Mouse (Mus musculus) heart, postnatal 10 days (tissue): ENCODE results near the gene Pet100. TPM values are rescaled to one million over a fixed set of nuclear protein-coding genes. Genes with fewer than 3 reads are reported as not detected.

Experiments
- DNase-seq, 2 experiments: peaks; one replicate each; pipeline ENCODE4 v3.0.0; 2021
- intact Hi-C: fragments of 180-260 bp; cut with DNase I; formaldehyde crosslinking; loops from one replicate; pipeline ENCODE4 v1.15.1; 2025
- total RNA-seq, 2 experiments: library from RNA; stranded (reverse); gene quantifications; 2 replicates each; pipeline ENCODE4 v1.2.3; 2021

Pet100 gene
- total RNA-seq, 2 experiments from 2014 or later, result 69.8 to 76.2 TPM

DNA sequence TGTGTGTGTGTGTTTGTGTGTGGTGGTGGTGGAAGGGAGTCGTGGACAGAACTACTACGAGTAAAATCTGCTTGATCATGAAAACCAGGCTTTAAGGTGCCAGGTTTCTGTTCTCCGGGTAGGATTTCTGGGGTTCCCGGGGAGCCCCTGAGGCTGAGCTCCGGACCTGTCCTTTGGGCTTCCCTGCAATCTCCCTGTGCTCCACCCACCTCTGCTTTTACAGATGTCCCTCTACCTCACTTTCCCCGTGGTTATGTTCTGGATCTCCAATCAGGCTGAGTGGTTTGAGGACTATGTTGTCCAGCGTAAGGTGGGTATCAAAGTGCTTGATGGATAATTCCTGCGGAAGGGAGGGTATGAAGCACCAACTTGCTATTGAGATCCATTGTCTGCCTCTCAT, 771 bp downstream of the Pet100 start:
- no peak for DNase-seq
- intact Hi-C loops, result loop anchor here (10.0 kb wide), 1 partner anchor 633 kb away; the partner anchor contains the start of genes Ctxn1 and Snapc2

DNA sequence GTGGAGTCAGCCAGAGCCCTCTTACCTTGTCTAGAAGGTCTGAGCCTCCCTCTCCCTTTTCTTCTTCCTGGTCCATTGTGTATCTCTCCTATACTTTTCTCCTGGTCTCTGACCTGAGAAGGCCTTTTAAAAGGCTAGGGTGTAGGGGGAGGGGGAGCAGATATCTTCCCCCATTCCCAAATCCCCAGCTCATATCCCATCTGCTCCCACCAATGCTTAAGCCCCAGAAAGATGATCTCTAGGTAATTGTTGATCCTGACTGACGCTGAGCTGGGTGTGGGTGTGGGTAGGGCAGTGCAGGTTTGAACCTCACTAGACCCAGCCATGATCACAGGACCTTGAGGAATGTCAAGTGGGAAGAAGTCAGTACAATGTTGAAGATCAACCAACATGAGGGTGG, 4.1 kb downstream of the Pet100 start, which contains the start of gene Pcp2:
Gene Pcp2 (minus strand): TSS at position 101 of the 400 bp plus-strand sequence.
- intact Hi-C loops, result loop anchor here (10.0 kb wide), 1 partner anchor 629 kb away; the partner anchor contains the start of genes Ctxn1 and Snapc2
- no peak for DNase-seq

- intact Hi-C loops, result loop anchor here (10.0 kb wide), 1 partner anchor 628 kb away; the partner anchor contains the start of genes Ctxn1 and Snapc2
- no peak for DNase-seq
Measured at GRCm38 (mm10) chr8:3626971-3627370, 5.6 kb downstream of the Pet100 start.

GRCm38 (mm10) chr8:3628014-3628413, 6.7 kb downstream of the Pet100 start:
- intact Hi-C loops, result loop anchor here (2.0 to 10.0 kb wide), 2 partner anchors 45 to 627 kb away; partner anchors contain the start of genes Ctxn1, Fcor and Snapc2
- DNase-seq, result peak; percentile 24 to 36

DNA sequence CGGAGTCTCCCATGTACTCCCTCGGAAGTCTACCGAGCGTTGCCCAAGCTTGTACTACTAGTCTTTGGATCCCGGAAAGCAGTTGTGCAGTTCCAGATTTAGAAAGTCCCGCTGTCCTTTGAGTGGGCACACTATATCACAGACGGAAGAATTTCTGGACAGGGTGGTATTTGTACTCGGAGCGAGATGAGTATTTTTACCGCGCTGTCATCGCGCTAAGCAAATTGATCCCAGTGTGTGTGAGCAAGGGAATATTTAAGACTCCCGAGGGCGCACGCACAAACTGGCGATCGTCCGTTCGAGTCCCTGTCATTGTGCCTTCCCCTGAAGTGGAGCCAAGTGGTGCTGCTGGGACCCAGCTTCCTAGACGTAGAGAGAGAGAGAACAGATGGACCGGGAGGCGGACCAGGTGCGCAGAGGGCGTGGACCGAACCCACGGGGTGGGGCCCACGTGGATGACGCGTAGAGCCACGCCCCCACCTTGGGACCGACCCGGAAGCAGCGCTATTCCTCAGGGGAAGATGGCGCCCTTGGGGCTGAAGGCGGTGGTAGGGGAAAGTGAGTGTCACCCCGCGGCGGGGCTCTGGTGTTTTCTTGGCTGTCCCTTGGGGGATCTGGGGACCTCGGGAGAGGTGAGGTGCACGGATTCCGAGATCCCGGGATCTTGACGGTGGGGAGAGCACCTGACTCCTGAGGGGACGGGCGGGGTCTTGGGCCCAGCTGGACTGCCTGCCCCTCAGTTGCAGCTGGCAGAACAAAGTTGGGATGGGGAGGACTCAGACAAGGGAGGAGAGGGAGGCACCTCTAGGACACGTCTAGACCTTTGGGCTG, 9.5 kb downstream of the Pet100 start, which contains the start of gene Stxbp2:
Gene Stxbp2 (plus strand): TSS at position 309 of the 831 bp plus-strand sequence.
- DNase-seq, result peak; percentile 44 to 60
- intact Hi-C loops, result no loop called here

DNA sequence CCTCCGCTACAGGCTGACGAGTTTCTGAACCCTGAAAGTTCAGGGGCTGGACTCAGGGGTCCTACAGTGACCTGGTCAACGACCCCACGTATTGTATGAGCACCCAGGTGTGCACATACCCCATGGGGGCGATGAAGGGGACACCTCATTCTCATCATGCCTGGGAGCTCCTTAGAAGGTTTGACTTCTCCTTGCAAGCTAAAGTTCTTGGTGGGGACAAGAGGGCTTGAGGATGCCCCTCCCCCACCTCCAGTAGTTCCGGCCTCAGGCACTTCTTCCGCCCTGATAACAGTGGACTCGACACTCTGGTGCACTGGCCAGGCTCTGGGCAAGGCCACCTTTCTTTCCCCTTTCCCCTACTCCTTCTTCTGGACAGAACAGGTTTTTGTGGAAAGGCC, 10.1 kb downstream of the Pet100 start:
- intact Hi-C loops, result no loop called here
- DNase-seq, result no peak

GRCm38 (mm10) chr8:3645804-3646203, 24.5 kb downstream of the Pet100 start:
- peak; percentile 20 to 32 for DNase-seq
- intact Hi-C loops, result no loop called here

DNA sequence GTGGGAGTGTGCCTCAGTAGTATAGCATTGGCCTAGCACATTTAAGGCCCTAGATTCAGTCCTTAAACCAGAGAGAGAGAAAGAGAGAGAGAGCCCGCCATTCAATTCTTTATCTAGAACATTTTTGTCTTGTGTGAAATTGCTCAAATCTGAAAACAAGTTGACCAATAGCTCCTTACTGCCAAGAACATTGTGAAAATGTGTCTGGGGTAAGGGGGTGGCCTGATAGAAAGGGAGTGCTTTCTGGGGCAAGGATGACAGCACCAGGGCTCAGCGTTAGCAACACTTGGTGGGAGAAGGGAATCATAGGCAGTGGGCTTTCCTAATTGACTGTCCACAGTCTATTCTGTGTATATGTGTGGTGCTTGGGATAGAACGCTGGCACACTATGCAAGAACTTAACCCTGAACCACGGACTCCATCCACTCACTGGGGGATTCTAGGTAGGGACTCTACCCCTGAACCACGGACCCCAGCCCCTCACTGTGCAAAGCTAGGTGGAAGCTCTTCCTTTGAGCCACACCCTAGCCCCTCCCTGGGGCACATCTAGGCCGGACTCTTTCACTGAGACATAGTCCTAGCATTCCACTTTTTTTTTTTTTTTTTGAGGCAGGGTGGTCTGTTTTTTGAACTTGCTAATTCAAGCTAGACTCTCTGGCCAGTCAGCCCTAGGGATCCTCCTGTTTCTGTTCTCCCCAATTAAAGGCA, 25.6 kb downstream of the Pet100 start:
- DNase-seq, result no peak
- intact Hi-C loops, result no loop called here

GRCm38 (mm10) chr8:3647561-3647960, 26.2 kb downstream of the Pet100 start:
- intact Hi-C loops, result no loop called here
- DNase-seq, result no peak

GRCm38 (mm10) chr8:3648268-3648667, 26.9 kb downstream of the Pet100 start:
- intact Hi-C loops, result no loop called here
- no peak for DNase-seq

- no peak for DNase-seq
- intact Hi-C loops, result no loop called here
Measured at GRCm38 (mm10) chr8:3648990-3649389, 27.6 kb downstream of the Pet100 start.

DNA sequence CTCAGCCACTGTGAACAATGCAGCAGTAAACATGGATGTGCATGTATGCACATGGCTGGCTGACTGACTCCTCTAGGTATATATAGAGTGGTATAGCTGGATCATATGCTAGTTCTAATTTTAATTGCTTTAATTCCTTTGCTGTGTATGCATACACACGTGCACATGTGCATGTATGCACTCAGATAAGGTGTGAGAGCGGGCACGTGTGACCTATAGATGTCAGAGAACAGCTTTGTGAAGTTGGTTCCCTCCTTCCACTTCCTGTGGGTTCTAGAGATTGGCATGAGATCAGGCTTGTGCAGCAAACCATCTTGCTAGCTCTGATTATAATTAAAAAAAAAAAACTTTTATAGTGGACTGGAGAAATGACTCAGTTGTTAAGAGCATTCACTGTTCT, 31.5 kb downstream of the Pet100 start:
- intact Hi-C loops, result no loop called here
- no peak for DNase-seq

GRCm38 (mm10) chr8:3654726-3655508, 33.6 kb downstream of the Pet100 start:
- intact Hi-C loops, result no loop called here
- no peak for DNase-seq

GRCm38 (mm10) chr8:3655526-3655925, 34.2 kb downstream of the Pet100 start, which contains the start of gene Retn:
Gene Retn, plus strand, starts transcription at chr8:3655770.
- no peak for DNase-seq
- intact Hi-C loops, result no loop called here

DNA sequence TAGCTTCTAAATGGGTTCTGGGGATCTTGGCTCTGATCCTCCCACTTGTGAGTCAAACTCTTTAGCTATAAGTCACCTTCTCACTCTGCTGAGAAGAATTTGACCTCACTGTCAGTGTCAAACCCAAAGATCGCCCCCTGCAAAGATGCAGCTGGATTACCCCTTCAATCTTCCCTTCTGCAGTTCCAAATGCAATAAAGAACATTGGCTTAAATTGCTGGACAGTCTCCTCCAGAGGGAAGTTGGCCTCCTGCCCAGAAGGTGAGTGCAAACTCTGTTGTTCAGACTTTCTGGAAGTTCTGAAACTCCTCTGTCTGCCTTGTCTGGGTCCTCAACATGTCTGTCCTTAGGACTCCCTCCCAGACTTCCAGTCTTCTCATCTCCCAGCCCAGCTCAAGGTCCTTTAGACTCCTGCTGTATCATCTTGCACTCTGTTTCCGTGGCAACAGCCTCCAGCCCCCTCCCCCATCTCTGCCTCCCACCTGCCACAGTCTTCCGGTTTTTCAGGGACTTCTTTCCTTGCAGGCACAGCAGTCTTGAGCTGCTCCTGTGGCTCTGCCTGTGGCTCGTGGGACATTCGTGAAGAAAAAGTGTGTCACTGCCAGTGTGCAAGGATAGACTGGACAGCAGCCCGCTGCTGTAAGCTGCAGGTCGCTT, 35.5 kb downstream of the Pet100 start:
- no peak for DNase-seq
- intact Hi-C loops, result no loop called here

GRCm38 (mm10) chr8:3660889-3661288, 39.5 kb downstream of the Pet100 start:
- intact Hi-C loops, result no loop called here
- DNase-seq, result no peak

- no peak for DNase-seq
- intact Hi-C loops, result no loop called here
Measured at GRCm38 (mm10) chr8:3664405-3664804, 43.1 kb downstream of the Pet100 start.

DNA sequence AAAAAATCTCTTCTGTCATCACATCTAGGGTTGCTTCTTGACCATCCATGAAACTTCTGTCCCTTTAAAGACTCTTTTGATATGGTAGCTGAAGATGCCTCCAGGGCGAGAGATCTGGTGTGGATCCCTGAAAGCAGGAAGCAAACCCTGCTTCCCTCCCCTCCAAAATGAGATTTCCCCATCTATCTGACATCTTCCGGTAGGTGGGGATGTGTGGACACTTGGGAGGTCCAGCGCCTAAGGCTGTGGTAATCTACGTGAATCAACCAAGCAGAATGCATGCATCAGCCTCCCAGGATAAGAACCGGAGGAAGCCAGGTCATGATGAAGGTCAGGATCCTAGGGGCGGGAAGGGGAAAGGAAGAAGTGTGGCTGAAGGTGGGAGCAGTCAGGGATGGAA, 44.2 kb downstream of the Pet100 start, which contains the start of gene Mcemp1:
Gene Mcemp1 (plus strand): TSS at position 248 of the 400 bp plus-strand sequence.
- intact Hi-C loops, result no loop called here
- DNase-seq, result no peak

- DNase-seq, result no peak
- intact Hi-C loops, result loop anchor here (5.0 to 10.0 kb wide), 2 partner anchors 208 to 316 kb away; partner anchors contain the start of gene A430078G23Rik
Measured at GRCm38 (mm10) chr8:3670388-3670787, 49.0 kb downstream of the Pet100 start.
